Mouse (Mus musculus): ENCODE measurements around the gene Uri1. TPM values are rescaled to one million over a fixed set of nuclear protein-coding genes. Genes with fewer than 3 reads are reported as not detected.
A peak's percentile ranks its signal among the peaks of the same experiment; 100 is the strongest.

Uri1 gene
- polyA plus RNA-seq, 1 experiment from 2014 or later, result 42.2 TPM

GRCm38 (mm10) chr7:38024839-38025238 lies 1.5 kb upstream of the Uri1 start:
- no peak for ATAC-seq (replicated peaks; ENCODE audit: low FRiP score)
- H3K4me2 ChIP-seq, result no peak overlapping the region
- H3K36me3 ChIP-seq (ENCODE audit: control insufficient read depth, insufficient read depth, low read length), result no peaks in the 10 kb centered on the region
- WGBS, result 55% methylated on average over 4 of the region's 4 CpGs
- no peak overlapping the region for H3K9ac ChIP-seq (ENCODE audit: low read depth, low read length)
- no peak overlapping the region for H3K4me3 ChIP-seq (ENCODE audit: low read depth, low read length)
- no peaks in the 10 kb centered on the region for H3K27me3 ChIP-seq (replicated peaks; ENCODE audit: control insufficient read depth, insufficient read depth, low read length)
- H3K9me3 ChIP-seq (ENCODE audit: control insufficient read depth, low read length), result no peaks in the 10 kb centered on the region
- H3K27ac ChIP-seq (ENCODE audit: low read depth, low read length), result no peak overlapping the region
- H3K4me1 ChIP-seq (replicated peaks; ENCODE audit: control insufficient read depth, insufficient read depth, low read length), result no peaks in the 10 kb centered on the region
- DNase-seq (ENCODE audit: low spot score), result no peak

- Histone ChIP-seq H3K36me3 (ENCODE audit: control insufficient read depth, insufficient read depth, low read length) (no peaks in the 10 kb centered on the region), H3K27me3 (replicated peaks; ENCODE audit: control insufficient read depth, insufficient read depth, low read length) (no peaks in the 10 kb centered on the region), H3K4me1 (replicated peaks; ENCODE audit: control insufficient read depth, insufficient read depth, low read length) (no peaks in the 10 kb centered on the region; the same call in 1 of the 2 replicates), H3K27ac (ENCODE audit: low read depth, low read length) (no peak overlapping the region), H3K4me2 (peak overlapping the region; percentile 70), H3K9me3 (ENCODE audit: control insufficient read depth, low read length) (no peaks in the 10 kb centered on the region), H3K9ac (ENCODE audit: low read depth, low read length) (peak overlapping the region; percentile 91), H3K4me3 (ENCODE audit: low read depth, low read length) (peak overlapping the region; percentile 95)
- ATAC-seq (replicated peaks; ENCODE audit: low FRiP score), result no peak
- WGBS, result 36% methylated on average over 2 of the region's 2 CpGs
- DNase-seq (ENCODE audit: low spot score), result no peak
These were observed 3.6 kb downstream of the Uri1 start for GRCm38 (mm10) chr7:38019770-38020169.

GRCm38 (mm10) chr7:38019369-38019749 lies 4.0 kb downstream of the Uri1 start:
- ATAC-seq (replicated peaks; ENCODE audit: low FRiP score) (peak; percentile 88), DNase-seq (ENCODE audit: low spot score) (peak; percentile 86)
- Histone ChIP-seq H3K9me3 (ENCODE audit: control insufficient read depth, low read length) (no peaks in the 10 kb centered on the region), H3K27ac (ENCODE audit: low read depth, low read length) (peak overlapping the region; percentile 82), H3K9ac (ENCODE audit: low read depth, low read length) (peak overlapping the region; percentile 91), H3K36me3 (ENCODE audit: control insufficient read depth, insufficient read depth, low read length) (no peaks in the 10 kb centered on the region), H3K4me1 (replicated peaks; ENCODE audit: control insufficient read depth, insufficient read depth, low read length) (no peaks in the 10 kb centered on the region; the same call in 1 of the 2 replicates), H3K4me3 (ENCODE audit: low read depth, low read length) (peak overlapping the region; percentile 95), H3K27me3 (replicated peaks; ENCODE audit: control insufficient read depth, insufficient read depth, low read length) (no peaks in the 10 kb centered on the region), H3K4me2 (peak overlapping the region; percentile 70)
- under 1% methylated on average over 45 of the region's 49 CpGs for WGBS

GRCm38 (mm10) chr7:38018416-38019368 lies 4.7 kb downstream of the Uri1 start:
- Histone ChIP-seq H3K27ac (ENCODE audit: low read depth, low read length) (peak overlapping the region; percentile 82), H3K36me3 (ENCODE audit: control insufficient read depth, insufficient read depth, low read length) (no peaks in the 10 kb centered on the region), H3K4me2 (peak overlapping the region; percentile 70), H3K4me3 (ENCODE audit: low read depth, low read length) (peak overlapping the region; percentile 95), H3K9me3 (ENCODE audit: control insufficient read depth, low read length) (no peaks in the 10 kb centered on the region), H3K9ac (ENCODE audit: low read depth, low read length) (peak overlapping the region; percentile 91), H3K4me1 (replicated peaks; ENCODE audit: control insufficient read depth, insufficient read depth, low read length) (no peaks in the 10 kb centered on the region; the same call in 1 of the 2 replicates), H3K27me3 (replicated peaks; ENCODE audit: control insufficient read depth, insufficient read depth, low read length) (no peaks in the 10 kb centered on the region)
- WGBS, result under 1% methylated on average over 66 of the region's 67 CpGs
- ATAC-seq (replicated peaks; ENCODE audit: low FRiP score) (peak; percentile 76), DNase-seq (ENCODE audit: low spot score) (peak; percentile 76)

DNA sequence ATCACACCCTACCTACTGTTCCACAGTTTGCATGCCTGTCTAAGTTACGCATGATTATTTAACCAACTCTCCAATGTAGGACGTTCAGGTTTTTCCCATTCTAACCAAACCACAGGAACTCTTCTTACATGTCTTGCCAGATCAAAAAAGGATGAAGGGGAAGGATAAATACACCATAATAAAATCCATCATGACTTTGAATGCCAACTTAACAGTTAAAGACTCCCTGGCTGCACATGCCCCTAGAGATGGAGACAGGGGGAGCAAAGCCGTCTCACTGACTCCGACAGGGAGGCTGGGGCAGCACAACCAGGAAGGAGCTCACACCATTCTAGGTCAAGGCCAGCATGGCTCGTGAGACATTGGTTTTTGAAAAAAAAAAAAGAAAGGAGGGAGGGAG lies 8.0 kb downstream of the Uri1 start:
- ATAC-seq (replicated peaks; ENCODE audit: low FRiP score) (no peak), DNase-seq (ENCODE audit: low spot score) (no peak)
- H3K27me3 ChIP-seq (replicated peaks; ENCODE audit: control insufficient read depth, insufficient read depth, low read length), result no peaks in the 10 kb centered on the region
- H3K27ac ChIP-seq (ENCODE audit: low read depth, low read length), result no peak overlapping the region
- H3K9ac ChIP-seq (ENCODE audit: low read depth, low read length), result no peak overlapping the region
- WGBS, result 72% methylated on average over 5 of the region's 5 CpGs
- H3K4me2 ChIP-seq, result no peak overlapping the region
- H3K4me3 ChIP-seq (ENCODE audit: low read depth, low read length), result no peak overlapping the region
- H3K9me3 ChIP-seq (ENCODE audit: control insufficient read depth, low read length), result no peaks in the 10 kb centered on the region
- no peaks in the 10 kb centered on the region for H3K36me3 ChIP-seq (ENCODE audit: control insufficient read depth, insufficient read depth, low read length)
- no peaks in the 10 kb centered on the region; the same call in 1 of the 2 replicates for H3K4me1 ChIP-seq (replicated peaks; ENCODE audit: control insufficient read depth, insufficient read depth, low read length)

DNA sequence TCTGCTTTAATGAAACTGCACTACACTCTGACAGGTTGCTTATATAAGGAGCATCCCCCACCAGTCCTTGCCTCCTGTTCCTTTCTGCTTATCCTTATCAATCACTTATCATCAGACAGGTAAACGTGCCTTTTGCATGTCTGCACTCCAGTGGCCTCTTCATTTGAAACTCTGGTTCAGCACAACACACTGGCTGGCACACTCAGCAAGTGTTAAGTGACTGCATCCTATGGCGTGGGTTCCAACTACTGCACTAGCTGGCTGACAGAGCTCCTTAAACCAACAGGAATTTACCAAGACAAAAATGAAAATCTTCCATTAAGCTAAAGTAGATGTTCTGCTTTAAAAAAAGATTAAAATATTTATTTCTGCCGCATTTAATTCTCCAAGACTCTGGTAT lies 9.4 kb downstream of the Uri1 start:
- Histone ChIP-seq H3K4me3 (ENCODE audit: low read depth, low read length) (no peak overlapping the region), H3K27me3 (replicated peaks; ENCODE audit: control insufficient read depth, insufficient read depth, low read length) (no peaks in the 10 kb centered on the region), H3K4me2 (no peak overlapping the region), H3K9me3 (ENCODE audit: control insufficient read depth, low read length) (no peaks in the 10 kb centered on the region), H3K36me3 (ENCODE audit: control insufficient read depth, insufficient read depth, low read length) (no peaks in the 10 kb centered on the region), H3K27ac (ENCODE audit: low read depth, low read length) (no peak overlapping the region), H3K4me1 (replicated peaks; ENCODE audit: control insufficient read depth, insufficient read depth, low read length) (no peaks in the 10 kb centered on the region; the same call in 1 of the 2 replicates), H3K9ac (ENCODE audit: low read depth, low read length) (no peak overlapping the region)
- 71% methylated on average over 3 of the region's 3 CpGs for WGBS
- no peak for ATAC-seq (replicated peaks; ENCODE audit: low FRiP score)
- no peak for DNase-seq (ENCODE audit: low spot score)

- Histone ChIP-seq H3K4me1 (replicated peaks; ENCODE audit: control insufficient read depth, insufficient read depth, low read length) (no peaks in the 10 kb centered on the region; the same call in 1 of the 2 replicates), H3K27me3 (replicated peaks; ENCODE audit: control insufficient read depth, insufficient read depth, low read length) (no peaks in the 10 kb centered on the region), H3K36me3 (ENCODE audit: control insufficient read depth, insufficient read depth, low read length) (no peaks in the 10 kb centered on the region), H3K27ac (ENCODE audit: low read depth, low read length) (no peak overlapping the region), H3K4me3 (ENCODE audit: low read depth, low read length) (no peak overlapping the region), H3K9me3 (ENCODE audit: control insufficient read depth, low read length) (no peaks in the 10 kb centered on the region), H3K4me2 (no peak overlapping the region), H3K9ac (ENCODE audit: low read depth, low read length) (no peak overlapping the region)
- ATAC-seq (replicated peaks; ENCODE audit: low FRiP score), result no peak
- no peak for DNase-seq (ENCODE audit: low spot score)
- WGBS, result 95% methylated on average over 4 of the region's 4 CpGs
These were observed 10.5 kb downstream of the Uri1 start for GRCm38 (mm10) chr7:38012811-38013210.

- H3K9me3 ChIP-seq (ENCODE audit: control insufficient read depth, low read length), result no peaks in the 10 kb centered on the region
- no peaks in the 10 kb centered on the region for H3K4me1 ChIP-seq (replicated peaks; ENCODE audit: control insufficient read depth, insufficient read depth, low read length)
- no peak overlapping the region for H3K4me3 ChIP-seq (ENCODE audit: low read depth, low read length)
- no peak overlapping the region for H3K9ac ChIP-seq (ENCODE audit: low read depth, low read length)
- H3K4me2 ChIP-seq, result no peak overlapping the region
- DNase-seq (ENCODE audit: low spot score) (no peak), ATAC-seq (replicated peaks; ENCODE audit: low FRiP score) (no peak)
- no peaks in the 10 kb centered on the region for H3K27me3 ChIP-seq (replicated peaks; ENCODE audit: control insufficient read depth, insufficient read depth, low read length)
- WGBS, result 87% methylated on average over 6 of the region's 6 CpGs
- H3K27ac ChIP-seq (ENCODE audit: low read depth, low read length), result no peak overlapping the region
- H3K36me3 ChIP-seq (ENCODE audit: control insufficient read depth, insufficient read depth, low read length), result no peaks in the 10 kb centered on the region
These were observed 15.0 kb downstream of the Uri1 start for GRCm38 (mm10) chr7:38008359-38008758.

DNA sequence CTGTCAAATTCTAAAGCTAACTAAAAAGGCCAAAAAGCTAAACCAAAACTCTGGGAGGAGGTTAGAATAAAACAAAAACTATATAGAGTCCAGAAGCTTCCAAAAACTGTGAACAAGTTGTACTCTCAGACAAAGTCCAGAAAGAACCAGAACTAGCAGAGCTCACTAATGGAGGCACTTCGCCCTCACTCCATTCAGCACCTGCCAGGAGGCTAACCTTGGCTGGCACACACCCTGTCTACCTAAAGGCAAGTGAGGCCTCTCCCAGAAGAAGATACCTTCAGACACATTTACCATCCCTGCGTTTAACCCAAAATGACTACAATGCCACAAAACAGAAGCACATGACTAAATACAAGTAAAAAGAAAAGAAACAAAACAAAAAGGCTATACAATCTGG lies 20.9 kb downstream of the Uri1 start:
- H3K27ac ChIP-seq (ENCODE audit: low read depth, low read length), result no peak overlapping the region
- no peak for ATAC-seq (replicated peaks; ENCODE audit: low FRiP score)
- WGBS, result 93% methylated on average over 2 of the region's 2 CpGs
- H3K36me3 ChIP-seq (ENCODE audit: control insufficient read depth, insufficient read depth, low read length), result no peaks in the 10 kb centered on the region; the same call in 1 of the 2 replicates
- no peak overlapping the region for H3K4me2 ChIP-seq
- H3K4me3 ChIP-seq (ENCODE audit: low read depth, low read length), result no peak overlapping the region
- no peak for DNase-seq (ENCODE audit: low spot score)
- no peaks in the 10 kb centered on the region for H3K4me1 ChIP-seq (replicated peaks; ENCODE audit: control insufficient read depth, insufficient read depth, low read length)
- no peaks in the 10 kb centered on the region for H3K27me3 ChIP-seq (replicated peaks; ENCODE audit: control insufficient read depth, insufficient read depth, low read length)
- no peaks in the 10 kb centered on the region for H3K9me3 ChIP-seq (ENCODE audit: control insufficient read depth, low read length)
- no peak overlapping the region for H3K9ac ChIP-seq (ENCODE audit: low read depth, low read length)

Measured in liver, embryonic 11.5 days (tissue).